In genomic region chr5:66315791-66316190, GRCm38 (mm10) we compare ENCODE assay signal across 28 mouse cellular contexts. TPM values are rescaled to one million over a fixed set of nuclear protein-coding genes. Genes with fewer than 3 reads are reported as not detected.
DNase-seq lines count a peak whose midpoint lies in the region; ATAC-seq and TF ChIP-seq lines count a peak whose summit lies in the region.
"Had no signal": no experiment of that assay in that cellular context is flagged by ENCODE, and none has a peak within 500 bp of the region (broad histone marks: within the 10 kb centered on the region; RNA-seq: fewer than 3 reads in every experiment).

No protein-coding gene starts in this region.

- no peak for TF ChIP-seq CTCF in forebrain, postnatal 0 days (IDR thresholded peaks at IDR 0.05; ENCODE audit: low read depth)

- ATAC-seq in forebrain, embryonic 15.5 days (replicated peaks), result 0 out of 2 replicates have a peak, but pooled peaks have one; percentile 23
- no peak for ATAC-seq in forebrain, embryonic 11.5 days (replicated peaks; ENCODE audit: low FRiP score)
- ATAC-seq in forebrain, postnatal 0 days, result peak; percentile 32; the same call in 1 of the 2 replicates
- ATAC-seq: inflammation-experienced regulatory T-cells, adult 6 months; liver, postnatal 0 days; lung, postnatal 0 days; midbrain, embryonic 16.5 days; Patski had no signal

- H3K9ac ChIP-seq in forebrain, embryonic 15.5 days (replicated peaks), result no peak overlapping the region
- H3K9ac ChIP-seq in forebrain, embryonic 11.5 days (ENCODE audit: low read length), result no peak overlapping the region
- H3K9ac ChIP-seq in forebrain, postnatal 0 days, result no peak overlapping the region
- H3K9ac ChIP-seq: embryonic facial prominence, embryonic 12.5 days; heart, embryonic 12.5 days; liver, postnatal 0 days; neural tube, embryonic 15.5 days had no signal

- WGBS in forebrain, embryonic 15.5 days, result 79% methylated on average over 5 of the region's 5 CpGs
- 95% methylated on average over 5 of the region's 5 CpGs for WGBS in forebrain, embryonic 11.5 days
- 75% methylated on average over 5 of the region's 5 CpGs for WGBS in forebrain, postnatal 0 days

- H3K4me1 ChIP-seq in forebrain, embryonic 15.5 days, result peaks cover 17% of the 10 kb centered on the region
- H3K4me1 ChIP-seq in forebrain, embryonic 11.5 days (replicated peaks; ENCODE audit: control insufficient read depth, insufficient read depth, low read length), result no peaks in the 10 kb centered on the region
- no peaks in the 10 kb centered on the region; the same call in 1 of the 2 replicates for H3K4me1 ChIP-seq in forebrain, postnatal 0 days (ENCODE audit: insufficient read depth)

- H3K4me3 ChIP-seq in forebrain, embryonic 15.5 days, result no peak overlapping the region
- H3K4me3 ChIP-seq in forebrain, embryonic 11.5 days (ENCODE audit: low read depth, low read length), result no peak overlapping the region
- H3K4me3 ChIP-seq in forebrain, postnatal 0 days (ENCODE audit: low read depth, low read length), result no peak overlapping the region
- H3K4me3 ChIP-seq: embryonic facial prominence, embryonic 12.5 days; heart, embryonic 12.5 days; hindbrain, embryonic 10.5 days; neural tube, embryonic 15.5 days had no signal

- peak overlapping the region; percentile 40 for H3K27ac ChIP-seq in forebrain, embryonic 15.5 days (replicated peaks)
- no peak overlapping the region for H3K27ac ChIP-seq in forebrain, embryonic 11.5 days (ENCODE audit: low read depth, low read length)
- peak overlapping the region; percentile 50; the same call in 1 of the 2 replicates for H3K27ac ChIP-seq in forebrain, postnatal 0 days (ENCODE audit: low read depth, low read length)
- H3K27ac ChIP-seq: embryonic facial prominence, embryonic 12.5 days; hindbrain, embryonic 10.5 days; macrophage; neural tube, embryonic 15.5 days had no signal

- peaks cover 2% of the 10 kb centered on the region; the same call in 1 of the 2 replicates for H3K36me3 ChIP-seq in forebrain, embryonic 15.5 days
- H3K36me3 ChIP-seq in forebrain, embryonic 11.5 days (ENCODE audit: control insufficient read depth, insufficient read depth, low read length), result no peaks in the 10 kb centered on the region
- 0 out of 2 replicates have a peak, but pooled peaks cover 6% of the 10 kb centered on the region for H3K36me3 ChIP-seq in forebrain, postnatal 0 days (ENCODE audit: insufficient read depth)
- H3K36me3 ChIP-seq: G1E; hindbrain, embryonic 10.5 days had no signal

- H3K4me2 ChIP-seq in forebrain, embryonic 15.5 days (replicated peaks), result no peak overlapping the region
- no peak overlapping the region for H3K4me2 ChIP-seq in forebrain, embryonic 11.5 days (ENCODE audit: low read depth, low read length, severe bottlenecking)
- no peak overlapping the region for H3K4me2 ChIP-seq in forebrain, postnatal 0 days (ENCODE audit: low read depth)
- H3K4me2 ChIP-seq: embryonic facial prominence, embryonic 12.5 days; heart, embryonic 12.5 days; neural tube, embryonic 15.5 days had no signal

- H3K9me3 ChIP-seq in forebrain, embryonic 15.5 days, result no peaks in the 10 kb centered on the region
- H3K9me3 ChIP-seq in forebrain, embryonic 11.5 days (ENCODE audit: control insufficient read depth, low read length), result no peaks in the 10 kb centered on the region
- no peaks in the 10 kb centered on the region for H3K9me3 ChIP-seq in forebrain, postnatal 0 days (ENCODE audit: low read length)
- H3K9me3 ChIP-seq: embryonic facial prominence, embryonic 12.5 days; heart, embryonic 12.5 days; hindbrain, embryonic 10.5 days; neural tube, embryonic 15.5 days had no signal

- no peak for DNase-seq in forebrain, embryonic 11.5 days (ENCODE audit: low spot score)
- DNase-seq in layer of hippocampus, adult 9-11 months, result peak; percentile 45
- no peak for DNase-seq in layer of hippocampus, adult 9-10 months (ENCODE audit: low spot score)
- peak; percentile 85 for DNase-seq in brain, adult 2 months (ENCODE audit: low read depth, low spot score)
- DNase-seq in forebrain, postnatal 0 days, result peak; percentile 61
- no peak for DNase-seq in testis, postnatal 14 days (ENCODE audit: low spot score)
- no peak for DNase-seq in neural tube, embryonic 10.5 days (ENCODE audit: extremely low spot score, low spot score)
- DNase-seq: adrenal gland, postnatal 36 days; gastrocnemius, postnatal 25 days; heart, adult 18-20 months; heart, postnatal 10 days; kidney, adult 18-20 months; kidney, postnatal 4 days; liver, postnatal 0 days; thymus, adult 18-20 months; thymus, postnatal 4 days had no signal

- H3K27me3 ChIP-seq in forebrain, embryonic 15.5 days, result no peaks in the 10 kb centered on the region
- no peaks in the 10 kb centered on the region for H3K27me3 ChIP-seq in forebrain, embryonic 11.5 days (ENCODE audit: control insufficient read depth, insufficient read depth, low read length)
- no peaks in the 10 kb centered on the region for H3K27me3 ChIP-seq in forebrain, postnatal 0 days (ENCODE audit: insufficient read depth, low read length)
- H3K27me3 ChIP-seq: CH12.LX; embryonic facial prominence, embryonic 12.5 days; heart, embryonic 12.5 days; neural tube, embryonic 15.5 days; Patski had no signal

RNA-seq across cellular contexts. Expression of gene Nsun7, which starts 56.1 kb away (rescaled TPM):
- 2.2 and 3.0 TPM in 2 replicates for polyA plus RNA-seq in forebrain, embryonic 15.5 days (2015; fragmentation: Nextera tagmentation; extraction: Ambion mirVana)
- 0.79 and 1.1 TPM in 2 replicates for polyA plus RNA-seq in forebrain, embryonic 11.5 days (2014; fragmentation: Nextera tagmentation; extraction: Ambion mirVana)
- total RNA-seq in forebrain, postnatal 0 days (2014; rRNA removed), result 4.3 and 5.2 TPM in 2 replicates
- polyA plus RNA-seq in forebrain, postnatal 0 days (2015; fragmentation: Nextera tagmentation; extraction: Ambion mirVana), result 1.8 and 3.1 TPM in 2 replicates
- total RNA-seq: gastrocnemius, postnatal 25 days; heart, adult 18-20 months had no signal
- polyA plus RNA-seq: G1E, macrophage had no signal

Comparison
In these comparisons a context has a peak if more than half of its experiments do, and no peak if none do; other contexts are left out.
1. DNase-seq: peak in layer of hippocampus, adult 9-11 months (single experiment), brain, adult 2 months (single experiment) and forebrain, postnatal 0 days (single experiment); none in forebrain, embryonic 11.5 days (single experiment), layer of hippocampus, adult 9-10 months (single experiment), testis, postnatal 14 days (single experiment) and neural tube, embryonic 10.5 days (single experiment).